Mouse (Mus musculus) stomach, embryonic 14.5 days (tissue): ENCODE measurements around the gene Gng10. TPM values are rescaled to one million over a fixed set of nuclear protein-coding genes. Genes with fewer than 3 reads are reported as not detected.

ENCODE experiments used
- ATAC-seq: fragments of 200-750 bp; cut with Nextera tagmentation; 2 replicates; pipeline ENCODE4 v1.8.0; 2017; ENCODE audit warnings: low read depth, moderate TSS enrichment; ENCODE audit not compliant: insufficient number of reproducible peaks, insufficient read depth, low FRiP score
- H3K27ac ChIP-seq: fragments of 300-500 bp; sonication (generic); 2 replicates; pipeline ENCODE4 v1.5.1; 2014; ENCODE audit warnings: mild to moderate bottlenecking, low read length, moderate library complexity, mixed read lengths
- H3K27me3 ChIP-seq: fragments of 300-500 bp; sonication (generic); 2 replicates; pipeline ENCODE4 v1.6.1; 2014; ENCODE audit warnings: low read length, control low read depth, mixed read lengths; ENCODE audit not compliant: control insufficient read depth, insufficient read depth
- H3K36me3 ChIP-seq: fragments of 300-500 bp; sonication (generic); 2 replicates; pipeline ENCODE4 v1.6.1; 2014; ENCODE audit warnings: mild to moderate bottlenecking, control low read depth, low read length, moderate library complexity, mixed read lengths; ENCODE audit not compliant: control insufficient read depth, insufficient read depth
- H3K4me1 ChIP-seq: fragments of 300-500 bp; sonication (generic); 2 replicates; pipeline ENCODE4 v1.6.1; 2014; ENCODE audit warnings: low read length, control low read depth, mixed read lengths; ENCODE audit not compliant: control insufficient read depth, insufficient read depth
- H3K4me2 ChIP-seq: fragments of 300-500 bp; sonication (generic); replicated peaks from 2 replicates; pipeline ENCODE4 v1.6.1; 2014; ENCODE audit warnings: low read depth, low read length, control low read depth
- H3K4me3 ChIP-seq: fragments of 300-500 bp; sonication (generic); 2 replicates; pipeline ENCODE4 v1.5.1; 2014; ENCODE audit warnings: low read depth, low read length, control low read depth
- H3K9ac ChIP-seq: fragments of 300-500 bp; sonication (generic); replicated peaks from 2 replicates; pipeline ENCODE4 v1.6.1; 2014; ENCODE audit warnings: low read depth, mild to moderate bottlenecking, control low read depth, low read length, moderate library complexity, mixed read lengths
- H3K9me3 ChIP-seq: fragments of 300-500 bp; sonication (generic); 2 replicates; pipeline ENCODE4 v1.6.1; 2016; ENCODE audit warnings: low read depth, low read length, control low read depth; ENCODE audit not compliant: control insufficient read depth
- WGBS: fragments of 180-500 bp; shearing (Covaris S2); extraction: QIAGEN DNeasy Blood & Tissue Kit; methylation state at CpG from one replicate; pipeline ENCODE4 v1.1.7; 2014; 5-methylcytosine and 5-hydroxymethylcytosine counted together
- polyA plus RNA-seq: library from polyadenylated mRNA; unstranded; fragments of >200 nt; fragmentation: Nextera tagmentation; extraction: Ambion mirVana; gene quantifications from 2 replicates; pipeline ENCODE4 v1.2.1, GENCODE M21; 2014

Gng10 gene
- polyA plus RNA-seq, 1 experiment from 2014 or later = 173 TPM

DNA sequence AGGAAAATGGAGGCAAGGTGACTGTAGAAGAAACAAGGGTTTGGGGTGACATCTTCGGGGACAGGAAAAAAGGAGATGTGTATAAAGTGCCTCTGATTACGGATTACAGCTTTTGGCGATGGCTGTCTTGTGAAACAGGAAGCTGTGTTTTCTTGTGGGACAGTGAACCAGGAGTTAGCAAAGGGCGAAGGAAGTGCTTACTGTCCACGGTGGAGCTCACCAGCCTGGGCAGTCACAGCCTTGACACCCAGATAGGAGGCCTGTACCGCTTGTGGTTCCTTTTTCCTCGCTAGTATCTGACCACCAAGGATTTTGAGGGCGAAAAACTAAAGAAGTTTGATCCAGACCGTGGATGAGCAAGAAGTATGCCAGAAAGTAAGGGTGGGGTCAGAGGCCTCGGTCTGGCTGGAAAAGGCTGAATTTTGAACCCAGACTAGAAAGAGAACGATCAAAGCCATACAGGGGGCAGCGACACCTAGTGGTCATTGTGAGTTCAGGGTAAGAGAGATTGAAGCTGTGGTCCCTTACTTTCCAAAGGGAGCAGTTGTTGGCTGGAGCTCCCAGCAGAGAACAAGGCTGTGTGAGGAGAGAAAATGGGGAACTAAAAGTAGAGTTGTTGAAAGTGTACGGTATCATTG lies 1.7 kb downstream of the Gng10 start:
- Histone ChIP-seq H3K9me3 (no peaks in the 10 kb centered on the region), H3K27ac (no peak overlapping the region), H3K4me2 (no peak overlapping the region), H3K36me3 (peaks cover 7% of the 10 kb centered on the region; the same call in 1 of the 2 replicates), H3K4me1 (0 out of 2 replicates have a peak, but pooled peaks cover 3% of the 10 kb centered on the region), H3K27me3 (no peaks in the 10 kb centered on the region), H3K4me3 (no peak overlapping the region), H3K9ac (no peak overlapping the region)
- WGBS = 52% methylated on average over 13 of the region's 13 CpGs
- ATAC-seq = peak; percentile 15; the same call in 1 of the 2 replicates

- H3K36me3 ChIP-seq = peaks cover 7% of the 10 kb centered on the region; the same call in 1 of the 2 replicates
- no peak overlapping the region for H3K9ac ChIP-seq
- no peak overlapping the region for H3K27ac ChIP-seq
- no peak for ATAC-seq
- H3K4me2 ChIP-seq = no peak overlapping the region
- H3K4me1 ChIP-seq = 0 out of 2 replicates have a peak, but pooled peaks cover 3% of the 10 kb centered on the region
- 75% methylated on average over 3 of the region's 3 CpGs for WGBS
- H3K27me3 ChIP-seq = no peaks in the 10 kb centered on the region
- H3K4me3 ChIP-seq = no peak overlapping the region
- no peaks in the 10 kb centered on the region for H3K9me3 ChIP-seq
Measured at GRCm38 (mm10) chr4:59037525-59037924, 2.6 kb downstream of the Gng10 start.

DNA sequence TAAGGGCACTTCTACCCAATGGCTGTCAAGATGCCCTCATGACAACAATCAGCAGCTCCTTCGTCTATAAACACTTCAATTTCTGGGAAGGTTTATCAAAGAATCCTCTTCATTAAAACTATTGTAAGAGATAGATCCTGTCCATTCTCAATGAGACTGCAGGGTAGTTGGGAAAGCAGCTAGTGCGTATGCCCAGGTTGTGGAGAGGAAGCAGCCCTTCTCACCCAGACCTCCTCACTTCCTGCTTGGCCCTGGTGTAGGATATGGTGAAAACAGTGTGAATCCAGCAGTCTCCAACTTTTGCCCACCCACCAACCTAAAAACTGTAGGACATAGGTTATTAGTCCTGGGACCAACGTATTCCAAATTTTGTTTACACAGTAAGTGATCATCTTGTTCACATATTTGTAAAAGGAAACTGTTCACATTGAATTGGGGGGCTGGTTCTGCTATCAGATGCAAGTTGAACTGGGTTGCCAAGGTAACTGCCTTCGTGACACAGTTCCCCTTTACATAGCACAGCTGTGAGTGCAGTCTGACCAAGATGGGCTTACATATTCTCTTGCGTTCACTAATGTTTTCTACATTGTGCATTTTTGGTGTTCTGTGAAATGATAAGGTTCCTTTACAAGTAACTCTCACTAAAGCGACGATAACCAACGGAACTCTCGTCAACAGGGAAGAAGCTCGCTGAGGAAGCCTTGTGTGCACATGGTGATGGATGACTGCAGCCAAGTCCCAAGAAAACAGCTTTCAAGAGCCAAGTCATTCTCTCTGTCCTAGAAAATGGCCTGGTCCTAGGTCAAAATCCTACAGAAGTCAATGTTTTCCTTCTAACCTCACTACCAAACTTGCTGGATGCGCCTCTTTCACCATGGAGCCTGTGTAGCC lies 5.8 kb downstream of the Gng10 start:
- no peak for ATAC-seq
- peaks cover 7% of the 10 kb centered on the region; the same call in 1 of the 2 replicates for H3K36me3 ChIP-seq
- H3K27ac ChIP-seq = no peak overlapping the region
- H3K4me2 ChIP-seq = no peak overlapping the region
- H3K27me3 ChIP-seq = no peaks in the 10 kb centered on the region
- 78% methylated on average over 11 of the region's 11 CpGs for WGBS
- H3K4me1 ChIP-seq = 0 out of 2 replicates have a peak, but pooled peaks cover 3% of the 10 kb centered on the region
- no peaks in the 10 kb centered on the region for H3K9me3 ChIP-seq
- H3K4me3 ChIP-seq = no peak overlapping the region
- no peak overlapping the region for H3K9ac ChIP-seq

- Histone ChIP-seq H3K4me3 (no peak overlapping the region), H3K9me3 (no peaks in the 10 kb centered on the region), H3K36me3 (peaks cover 7% of the 10 kb centered on the region; the same call in 1 of the 2 replicates), H3K27me3 (no peaks in the 10 kb centered on the region), H3K4me2 (no peak overlapping the region), H3K27ac (no peak overlapping the region), H3K9ac (no peak overlapping the region), H3K4me1 (no peaks in the 10 kb centered on the region)
- 96% methylated on average over 5 of the region's 5 CpGs for WGBS
- no peak for ATAC-seq
Measured at GRCm38 (mm10) chr4:59043074-59043473, 8.2 kb downstream of the Gng10 start.

GRCm38 (mm10) chr4:59043891-59044290 lies 9.0 kb downstream of the Gng10 start:
- 52% methylated on average over 6 of the region's 6 CpGs for WGBS
- H3K9ac ChIP-seq = no peak overlapping the region
- no peak for ATAC-seq

GRCm38 (mm10) chr4:59047222-59047621 lies 12.3 kb downstream of the Gng10 start:
- H3K4me3 ChIP-seq = no peak overlapping the region
- ATAC-seq = no peak
- no peak overlapping the region for H3K9ac ChIP-seq
- H3K9me3 ChIP-seq = no peaks in the 10 kb centered on the region
- H3K27ac ChIP-seq = no peak overlapping the region
- 40% methylated on average over 3 of the region's 3 CpGs for WGBS
- no peaks in the 10 kb centered on the region for H3K4me1 ChIP-seq
- no peaks in the 10 kb centered on the region for H3K27me3 ChIP-seq
- no peaks in the 10 kb centered on the region for H3K36me3 ChIP-seq
- H3K4me2 ChIP-seq = no peak overlapping the region

More at GRCm38 (mm10) chr4:59043891-59044290, 9.0 kb downstream of the Gng10 start:
- Histone ChIP-seq H3K27ac (no peak overlapping the region), H3K27me3 (no peaks in the 10 kb centered on the region), H3K4me3 (no peak overlapping the region), H3K9me3 (no peaks in the 10 kb centered on the region), H3K36me3 (peaks cover 7% of the 10 kb centered on the region; the same call in 1 of the 2 replicates), H3K4me2 (no peak overlapping the region), H3K4me1 (no peaks in the 10 kb centered on the region)

DNA sequence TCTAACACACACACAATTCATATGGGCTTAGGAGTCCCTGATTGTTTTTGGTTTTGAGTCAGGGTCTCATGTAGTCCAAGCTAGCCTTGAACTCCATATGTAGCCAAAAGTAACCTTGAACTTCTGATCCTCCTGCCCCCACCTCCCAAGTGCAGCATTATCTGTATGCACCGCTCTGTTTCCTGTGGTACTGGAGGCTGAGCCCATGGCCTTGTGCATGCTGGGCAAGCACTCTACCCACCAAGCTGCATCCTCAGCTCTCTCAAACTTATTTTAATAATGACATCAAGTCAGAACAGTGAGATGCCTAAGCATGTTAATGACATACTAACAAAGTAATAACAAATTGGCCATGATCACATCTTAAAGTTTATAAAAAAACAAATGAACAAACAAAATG lies 16.2 kb downstream of the Gng10 start:
- Histone ChIP-seq H3K9ac (no peak overlapping the region), H3K27ac (no peak overlapping the region), H3K36me3 (no peaks in the 10 kb centered on the region), H3K4me3 (no peak overlapping the region), H3K9me3 (no peaks in the 10 kb centered on the region), H3K27me3 (no peaks in the 10 kb centered on the region), H3K4me1 (no peaks in the 10 kb centered on the region), H3K4me2 (no peak overlapping the region)
- ATAC-seq = no peak
- 82% methylated on average over 1 of the region's 1 CpGs for WGBS

DNA sequence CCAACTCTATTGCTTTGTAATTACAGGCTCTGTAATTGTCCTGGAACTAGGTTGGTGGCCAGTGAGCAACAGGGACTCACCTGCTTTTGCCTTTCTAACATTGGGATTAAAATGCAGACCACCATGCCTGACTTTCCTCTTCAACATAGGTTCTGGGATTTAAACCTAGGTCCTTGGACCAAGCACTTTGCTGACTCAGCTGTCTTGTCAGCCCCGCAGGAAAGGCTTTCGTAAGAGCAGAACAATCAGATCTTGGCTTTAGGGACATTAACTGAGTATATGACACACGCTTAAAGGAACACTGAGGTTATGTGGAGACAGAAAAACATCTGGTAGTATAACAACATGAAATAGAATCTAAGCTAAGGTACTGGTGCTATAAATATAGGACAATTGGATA lies 23.0 kb downstream of the Gng10 start:
- H3K27ac ChIP-seq = no peak overlapping the region
- no peaks in the 10 kb centered on the region for H3K27me3 ChIP-seq
- H3K4me3 ChIP-seq = no peak overlapping the region
- no peaks in the 10 kb centered on the region for H3K4me1 ChIP-seq
- 91% methylated on average over 3 of the region's 3 CpGs for WGBS
- no peaks in the 10 kb centered on the region for H3K9me3 ChIP-seq
- no peak overlapping the region for H3K4me2 ChIP-seq
- H3K9ac ChIP-seq = no peak overlapping the region
- H3K36me3 ChIP-seq = no peaks in the 10 kb centered on the region
- no peak for ATAC-seq
